Mouse (Mus musculus) spleen, postnatal 10 days (tissue): ENCODE measurements around the gene Gm28372.
"Not testable (repeated sequence)": the region's sequence is repeated elsewhere in the genome, so short reads cannot be mapped to it uniquely, and the experiment has no call there.

Source experiments
- DNase-seq, 2 experiments: peaks; one replicate each; pipeline ENCODE4 v3.0.0; 2021 to 2022; ENCODE audit warnings: low spot score in 2 of 2

Gm28372 gene

DNA sequence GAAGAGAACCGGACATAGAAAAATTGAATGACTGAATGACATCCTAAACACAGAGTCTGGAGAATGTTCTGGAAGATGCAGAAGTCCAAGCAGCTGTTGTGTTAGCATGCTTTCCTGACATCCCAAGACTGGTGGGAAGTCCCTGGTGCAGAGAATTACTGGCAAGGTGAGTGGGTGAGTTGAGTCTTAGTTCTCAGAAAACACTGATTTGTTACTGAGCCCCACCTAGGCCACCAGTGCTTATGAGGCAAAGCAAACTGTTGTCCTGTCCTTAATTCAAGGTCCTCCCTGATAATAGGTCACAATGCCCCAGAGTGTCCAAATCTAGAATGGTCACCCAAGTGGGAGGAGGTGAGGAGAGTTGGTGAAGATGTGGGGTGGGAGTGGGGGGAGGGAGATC, at the start of gene Gm28372, which contains the start of gene 1700020A23Rik:
Gene Gm28372, plus strand, starts transcription at position 301 of the 400 bp plus-strand sequence.
Gene 1700020A23Rik, plus strand, starts transcription at position 321 of the 400 bp plus-strand sequence.
- no peak for DNase-seq

DNA sequence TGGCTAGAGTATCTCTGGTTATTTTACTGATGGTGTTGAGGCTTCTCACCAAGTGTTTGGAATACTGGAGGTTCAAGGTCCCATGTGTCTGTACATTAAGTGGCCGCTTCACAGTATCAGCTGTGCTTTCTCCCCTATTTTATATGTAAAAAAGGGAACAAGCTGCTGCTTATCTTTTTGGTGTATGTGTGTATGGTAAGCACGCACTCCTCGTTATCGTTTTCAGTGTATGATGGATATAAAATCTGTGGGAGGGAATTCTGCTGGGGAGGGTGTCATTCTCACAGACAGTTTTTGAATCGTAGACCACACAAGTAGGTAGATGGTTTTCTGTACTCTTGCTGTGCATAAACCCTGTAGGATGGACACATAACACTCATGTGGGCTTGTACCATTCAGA, 47.5 kb upstream of the Gm28372 start:
- DNase-seq = no peak

DNA sequence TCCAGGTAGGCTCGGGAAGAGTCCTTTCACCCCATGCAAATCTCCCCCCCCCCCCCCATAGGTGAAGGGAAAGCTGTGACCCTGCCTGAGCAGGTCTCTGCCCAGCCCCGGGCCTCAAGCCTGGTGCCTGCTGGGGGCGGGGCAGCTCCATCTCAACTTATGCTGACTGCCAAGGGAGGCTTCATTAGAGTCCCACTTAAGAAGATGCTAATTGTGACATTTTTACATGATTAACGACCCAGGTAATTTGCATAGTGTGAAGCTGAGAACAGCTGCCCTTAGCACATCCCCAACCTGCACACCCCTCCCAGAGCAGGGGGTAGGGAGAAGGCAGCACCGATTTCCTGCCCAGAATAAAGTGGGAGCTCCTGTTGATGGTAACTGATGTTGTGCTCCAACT, 46.2 kb upstream of the Gm28372 start:
- no peak for DNase-seq

DNA sequence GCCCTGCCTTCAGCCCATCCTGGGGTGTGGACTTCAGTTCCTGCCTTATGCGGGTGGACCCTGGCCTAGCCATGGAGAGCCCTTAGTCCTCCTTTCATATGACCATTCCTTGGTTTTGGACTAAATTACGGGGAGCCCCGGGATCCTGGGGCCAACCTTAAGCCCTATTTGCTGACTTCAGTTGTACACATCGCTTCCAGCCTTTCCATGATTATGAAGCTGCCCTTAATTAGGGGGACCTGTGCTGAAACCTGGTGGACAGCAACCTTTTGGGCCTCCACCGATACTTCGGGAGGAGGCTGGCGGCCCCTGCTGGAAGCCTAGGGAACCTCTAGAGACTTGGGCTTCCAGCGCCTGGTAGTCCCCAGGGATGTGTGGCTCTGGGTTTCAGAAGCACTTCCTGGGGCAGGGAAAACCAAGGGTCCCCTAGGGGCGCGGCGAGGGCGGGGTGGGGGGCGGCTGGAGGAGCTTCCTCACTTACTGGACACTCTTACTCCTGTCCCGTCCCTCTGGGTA, 42.5 kb upstream of the Gm28372 start:
- peak in 1 of 2 experiments; percentile 64 for DNase-seq

DNA sequence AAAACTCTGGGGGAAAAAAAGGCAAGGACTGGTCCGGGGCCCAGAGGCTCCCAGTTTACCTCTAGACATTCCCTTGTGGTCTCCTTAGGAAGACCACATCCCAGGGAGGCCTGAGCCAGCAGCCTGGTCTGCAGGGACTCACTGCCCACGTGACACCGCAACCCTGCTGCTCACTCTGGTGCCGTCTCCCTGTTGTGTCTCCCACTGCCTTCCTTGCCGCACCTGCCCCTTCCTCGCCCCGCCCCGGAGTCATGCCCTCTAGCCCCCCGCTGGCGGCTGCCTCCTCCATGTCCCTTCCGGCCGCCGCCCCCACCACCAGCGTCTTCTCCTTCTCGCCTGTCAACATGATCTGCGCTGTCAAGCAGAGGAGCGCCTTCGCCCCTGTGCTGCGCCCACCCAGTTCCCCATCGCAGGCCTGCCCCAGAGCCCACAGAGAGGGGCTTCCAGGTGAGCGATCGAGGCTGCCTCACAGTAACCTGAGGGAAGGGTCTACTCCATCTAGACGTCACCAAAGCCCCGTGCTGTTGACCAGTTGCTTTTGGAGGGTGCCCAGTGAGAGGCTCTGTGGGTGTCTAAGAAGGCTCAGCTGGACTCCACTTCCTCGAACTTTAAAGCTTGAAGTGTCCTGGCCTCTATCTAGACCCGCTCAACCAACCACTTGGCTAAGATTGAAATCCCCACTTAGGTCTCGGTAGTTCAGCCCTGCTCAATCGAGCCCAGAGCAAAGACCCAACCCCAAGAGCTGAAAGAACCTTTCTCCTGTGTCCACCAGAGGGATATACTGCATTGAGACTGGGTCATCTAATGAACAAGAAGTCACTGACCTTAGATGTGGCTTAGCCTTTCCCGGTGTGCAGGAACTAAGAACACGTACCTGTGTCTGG, 39.6 kb upstream of the Gm28372 start:
- no peak for DNase-seq

DNA sequence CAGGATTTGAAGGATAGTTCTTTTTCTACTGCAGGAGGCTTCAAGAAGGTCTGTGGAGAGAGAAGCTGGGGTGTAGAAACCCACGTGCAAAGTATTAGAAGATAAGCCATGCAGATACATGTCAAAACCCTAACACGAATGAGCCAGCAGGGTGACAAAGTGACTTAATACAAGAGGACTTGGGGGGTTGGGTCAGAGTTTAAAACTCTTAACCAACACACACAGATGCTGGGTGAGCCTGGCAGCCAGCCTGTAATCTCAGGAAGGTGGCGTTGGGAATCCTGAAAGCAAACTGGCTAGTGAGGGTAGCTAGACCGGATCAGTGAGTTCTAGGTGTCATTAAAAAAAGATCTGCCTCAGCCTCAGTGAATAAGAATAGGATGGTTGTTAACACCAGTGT, 37.7 kb upstream of the Gm28372 start:
- DNase-seq = no peak

DNA sequence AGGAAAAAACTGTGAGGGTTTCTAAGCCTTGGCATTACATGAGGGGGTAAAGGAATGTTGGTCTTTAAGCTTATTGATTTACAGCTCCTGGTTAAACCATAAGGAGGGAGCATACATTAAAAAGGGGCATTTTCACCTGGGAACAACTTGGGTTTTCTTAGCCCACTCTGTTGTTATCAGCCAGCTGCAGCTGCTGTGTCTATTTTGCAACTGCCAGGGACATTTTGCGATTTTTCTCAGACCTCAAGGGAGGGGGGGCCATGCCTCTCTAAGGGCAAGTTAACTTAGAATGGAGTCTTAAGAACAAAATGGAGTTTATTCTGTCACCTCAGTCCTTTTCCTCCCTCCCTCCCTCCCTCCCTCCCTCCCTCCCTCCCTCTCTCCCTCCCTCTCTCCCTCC, 32.0 kb upstream of the Gm28372 start:
- not testable (repeated sequence) for DNase-seq

DNA sequence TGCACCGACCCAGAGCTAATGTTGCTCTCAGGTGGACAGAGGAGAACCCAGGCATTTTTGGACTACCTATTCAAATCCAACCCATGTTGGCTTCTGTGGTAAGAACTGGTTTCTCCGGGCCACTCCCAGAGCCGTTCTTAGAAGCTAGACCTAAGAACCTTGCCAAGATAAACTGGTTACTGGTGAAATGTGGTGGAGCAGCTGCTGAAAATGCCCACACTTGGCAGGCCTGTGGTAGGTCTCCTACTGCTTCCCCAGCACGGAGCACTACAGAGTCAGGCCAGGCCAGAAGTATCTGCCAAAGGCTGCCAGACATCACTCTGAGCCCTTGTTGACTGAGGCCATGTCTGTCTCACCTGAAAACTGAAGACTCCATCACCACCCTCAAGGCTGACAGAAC, 30.1 kb upstream of the Gm28372 start:
- no peak for DNase-seq

DNA sequence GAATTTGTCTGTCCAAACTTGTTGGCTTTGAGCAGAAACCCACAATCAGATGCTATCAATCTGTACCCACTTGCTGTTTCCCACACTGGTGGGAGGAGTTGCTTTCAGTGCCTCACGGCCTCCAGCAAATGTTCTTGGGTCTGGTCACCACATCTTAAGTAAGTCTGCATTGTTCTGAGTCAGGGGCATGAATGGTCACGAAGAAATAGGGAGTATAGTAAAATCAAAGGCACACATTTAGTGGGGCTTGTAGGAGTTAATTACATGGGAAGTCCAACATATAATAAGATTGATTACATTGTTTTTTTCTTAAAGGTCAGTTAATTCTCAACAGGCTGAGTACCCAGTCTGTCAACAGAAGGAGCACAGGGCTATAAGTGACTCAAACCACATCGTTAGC, 21.8 kb upstream of the Gm28372 start:
- no peak for DNase-seq

DNA sequence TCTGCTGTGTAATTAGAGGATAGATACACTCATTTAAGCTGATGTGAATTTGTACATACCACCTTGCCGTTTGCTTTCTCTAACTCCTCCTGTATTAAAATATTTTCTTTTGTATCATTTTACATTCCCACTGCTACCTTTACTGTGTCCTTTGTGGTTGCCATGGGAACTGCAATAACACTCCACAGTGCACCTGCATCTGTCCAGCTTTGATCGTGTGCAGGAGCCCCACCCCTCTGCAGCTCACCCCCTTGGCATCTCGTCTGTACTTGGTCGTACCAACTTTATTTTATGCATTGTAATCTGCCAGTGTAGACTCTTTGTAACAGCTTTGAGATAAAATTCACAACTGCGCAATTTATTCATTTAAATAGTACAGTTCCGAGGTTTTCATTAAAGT, 21.1 kb upstream of the Gm28372 start:
- DNase-seq = no peak

DNA sequence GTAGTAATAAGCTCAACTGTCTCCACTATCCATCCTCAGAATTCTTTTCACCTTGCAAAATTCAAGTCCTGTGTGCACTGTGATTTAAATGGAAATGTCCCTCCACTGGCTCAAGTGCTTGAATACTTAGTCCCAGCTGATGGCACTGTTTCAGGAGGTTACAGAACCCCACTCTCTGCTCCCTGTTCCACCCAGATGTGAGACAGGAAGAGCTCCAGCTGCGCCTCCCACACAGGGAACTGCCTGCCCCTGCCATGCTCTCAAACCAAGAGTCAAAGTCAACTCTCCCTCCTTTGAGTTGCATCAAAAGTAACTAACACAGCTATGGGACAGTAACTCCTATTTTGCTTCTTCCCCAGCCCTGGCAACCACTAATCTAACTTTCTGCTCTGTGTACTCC, 18.8 kb upstream of the Gm28372 start:
- DNase-seq = no peak

DNA sequence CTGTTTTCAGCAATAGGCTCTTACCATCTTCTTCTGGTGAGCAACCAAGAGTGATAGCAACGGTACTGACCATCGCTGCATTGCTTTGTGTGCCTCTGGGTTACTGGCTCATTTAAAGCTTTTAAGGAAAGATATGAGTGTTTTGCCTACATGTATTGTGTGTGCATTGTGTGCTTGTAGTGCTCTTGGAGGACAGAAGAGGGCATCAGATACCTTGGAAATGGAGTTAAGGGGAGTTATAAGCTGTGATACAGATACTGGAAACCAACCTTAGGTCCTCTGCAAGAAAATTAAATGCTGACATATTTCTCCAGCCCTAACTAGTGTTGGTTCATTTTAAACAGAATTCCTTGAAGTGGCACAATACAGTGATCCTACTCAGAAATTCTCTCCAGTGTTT, 16.2 kb upstream of the Gm28372 start:
- no peak for DNase-seq

DNA sequence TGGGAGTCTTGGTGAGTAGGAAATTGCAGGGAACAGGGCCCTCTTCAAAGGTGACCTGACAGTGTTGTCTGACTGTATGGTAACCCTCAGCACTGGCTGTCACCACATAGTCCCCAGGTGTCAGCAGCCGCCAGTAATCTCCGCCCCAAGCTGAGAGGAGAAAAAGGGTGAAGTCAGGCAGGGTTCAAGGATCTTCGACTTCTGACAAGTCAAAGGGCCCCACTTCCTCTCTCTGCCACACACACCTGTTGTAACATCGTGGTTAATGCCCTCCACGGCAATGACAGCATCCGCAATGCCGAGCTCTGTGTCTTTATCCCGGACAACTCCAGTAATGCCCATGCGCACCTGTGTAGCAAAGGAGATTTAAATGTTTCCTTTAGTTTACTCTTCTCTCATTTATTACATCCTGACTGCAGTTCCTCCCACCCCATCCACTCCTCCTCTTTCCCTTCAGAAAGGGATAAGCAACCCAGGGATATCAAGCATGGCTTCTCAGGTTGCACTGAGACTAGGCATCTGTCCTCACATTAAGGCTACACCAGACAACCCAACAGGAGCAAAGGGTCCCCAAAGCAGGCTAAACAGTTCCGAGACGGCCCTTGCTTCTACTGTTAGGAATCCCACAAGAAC, 13.9 kb upstream of the Gm28372 start:
- no peak for DNase-seq

DNA sequence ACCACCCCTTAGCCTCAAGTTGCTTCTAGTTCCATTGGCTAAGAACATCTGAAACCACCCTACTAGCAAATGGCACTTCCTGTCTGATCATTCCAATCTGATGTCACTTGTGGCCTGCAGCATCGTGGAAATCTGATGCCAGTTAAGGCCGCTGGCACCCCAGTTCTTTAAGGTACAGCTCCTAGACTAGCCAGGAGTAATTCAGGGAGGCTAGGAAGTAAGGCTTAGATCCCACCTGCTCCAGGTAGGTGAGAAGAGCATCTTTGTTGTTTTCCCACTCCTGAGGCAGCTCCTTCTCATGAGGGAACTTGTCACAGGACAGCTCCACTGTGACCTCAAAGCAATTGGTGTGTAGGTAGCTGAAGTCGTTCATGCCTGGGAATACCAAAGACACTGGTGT, 12.2 kb upstream of the Gm28372 start:
- DNase-seq = no peak

DNA sequence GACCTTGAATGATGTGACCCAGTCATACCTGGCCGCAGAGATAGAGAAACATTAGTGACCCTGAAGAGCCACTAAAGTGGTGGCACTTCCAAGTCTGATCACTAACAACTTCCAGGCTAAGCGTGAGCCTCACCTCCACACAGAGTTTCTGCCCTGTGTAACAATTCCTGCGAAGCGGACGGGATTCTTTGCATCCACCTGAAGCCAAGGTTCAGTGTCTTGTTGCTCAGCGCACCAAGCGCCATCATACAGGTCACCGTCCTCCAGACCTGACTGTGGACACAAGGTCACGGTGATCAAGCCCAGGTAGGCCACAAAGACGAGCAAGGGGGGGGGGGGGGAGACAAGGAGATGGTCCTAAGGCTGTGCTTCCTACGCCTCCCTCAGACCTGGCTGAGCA, 9.3 kb upstream of the Gm28372 start:
- no peak for DNase-seq

DNA sequence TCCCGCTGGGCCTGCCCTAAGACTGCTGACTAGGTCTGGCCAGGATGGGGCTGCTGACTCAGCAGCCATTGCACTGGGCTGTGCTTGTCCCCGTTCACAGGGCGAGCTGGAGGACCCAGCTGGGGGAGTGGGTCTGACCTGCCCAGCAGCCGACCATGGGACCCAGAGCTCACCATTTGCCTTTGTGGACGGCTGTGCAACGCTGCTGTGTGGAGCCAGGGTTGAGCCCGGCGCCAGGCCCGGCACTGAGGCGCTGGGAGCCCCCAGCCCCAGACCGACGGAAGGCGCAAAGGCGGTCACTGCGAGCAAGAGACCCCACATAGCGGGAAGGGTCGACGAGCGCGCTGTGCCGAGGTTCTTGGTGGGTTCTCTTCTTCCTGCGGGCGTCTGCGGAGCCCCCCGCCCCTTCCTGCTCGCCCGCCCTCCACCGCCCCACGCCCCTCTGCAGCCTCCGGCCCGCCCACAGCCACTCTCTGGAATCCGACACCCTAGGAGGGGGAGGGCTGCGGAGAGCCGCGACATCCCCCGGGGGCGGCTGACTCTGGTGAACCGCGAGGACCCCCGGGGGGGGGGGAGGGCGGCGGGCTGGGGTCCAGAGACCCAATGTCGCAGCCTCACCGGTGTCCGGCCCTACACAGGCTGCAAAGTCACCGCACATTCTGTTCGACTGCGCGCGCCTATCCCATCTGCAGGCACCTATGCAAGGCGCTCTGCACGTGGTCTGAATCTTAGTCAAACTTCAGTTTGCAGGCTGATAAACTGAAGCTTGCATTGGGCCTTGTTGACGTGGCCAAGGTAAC, 7.7 kb upstream of the Gm28372 start, which contains the start of gene Cpxm1:
Gene Cpxm1, minus strand, starts transcription at position 389 of the 800 bp plus-strand sequence.
- DNase-seq = no peak

DNA sequence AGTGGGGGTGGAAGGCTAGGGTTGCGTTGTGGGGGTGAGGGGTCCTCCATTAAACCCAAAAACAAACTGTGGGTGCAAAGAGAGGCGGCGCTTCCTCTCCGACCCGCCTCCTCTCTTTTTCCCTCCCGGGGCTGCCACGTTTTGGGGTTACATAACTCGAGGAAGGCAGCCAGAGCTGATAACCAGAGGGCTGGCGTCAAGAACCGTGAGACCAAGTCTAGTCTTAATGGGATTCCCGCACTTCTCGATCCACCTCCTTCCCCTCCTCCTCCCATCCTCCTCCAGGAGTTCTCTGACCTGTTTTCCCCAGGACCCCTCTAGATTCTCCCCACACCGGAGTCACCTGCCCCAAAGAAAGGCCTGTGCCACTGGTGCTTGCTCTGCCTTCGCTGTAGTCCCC, 6.9 kb upstream of the Gm28372 start:
- no peak for DNase-seq

DNA sequence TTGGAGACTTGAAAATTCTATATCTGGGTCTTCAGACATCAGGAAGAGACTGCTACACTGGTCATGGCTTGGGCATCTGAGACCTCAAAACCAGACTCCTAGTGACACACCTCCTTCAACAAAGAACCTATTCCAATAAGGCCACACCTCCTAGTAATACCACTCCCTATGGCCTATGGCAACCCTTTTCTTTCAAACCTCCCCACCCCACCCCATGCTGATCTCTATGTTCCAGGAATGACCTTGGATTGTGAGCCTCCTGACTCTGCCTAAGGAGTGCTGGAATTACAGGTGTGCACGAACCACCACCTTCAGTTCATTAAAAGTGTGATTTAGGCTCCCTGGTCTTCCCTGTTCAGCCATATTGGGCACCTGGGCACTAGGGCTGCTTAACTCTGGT, 5.0 kb upstream of the Gm28372 start:
- no peak for DNase-seq

DNA sequence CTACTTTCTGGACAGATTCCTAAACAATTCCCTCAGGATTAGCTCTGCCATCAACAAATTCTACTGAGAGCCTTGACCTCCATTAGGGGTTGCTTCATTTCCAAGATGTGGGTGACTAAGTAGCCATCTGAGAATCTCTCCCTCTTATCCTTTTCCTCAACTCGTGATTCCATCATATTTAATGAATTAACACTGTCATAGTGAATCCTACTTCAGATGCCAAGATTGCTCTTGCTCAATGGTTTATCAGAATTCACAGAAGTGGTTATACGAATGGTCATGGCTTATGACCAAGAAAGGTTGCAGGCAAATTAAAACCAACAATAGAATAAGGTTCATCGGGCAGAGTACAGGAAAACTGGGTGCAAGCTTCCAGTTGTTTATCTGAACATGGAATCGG, 3.1 kb upstream of the Gm28372 start:
- DNase-seq = no peak

DNA sequence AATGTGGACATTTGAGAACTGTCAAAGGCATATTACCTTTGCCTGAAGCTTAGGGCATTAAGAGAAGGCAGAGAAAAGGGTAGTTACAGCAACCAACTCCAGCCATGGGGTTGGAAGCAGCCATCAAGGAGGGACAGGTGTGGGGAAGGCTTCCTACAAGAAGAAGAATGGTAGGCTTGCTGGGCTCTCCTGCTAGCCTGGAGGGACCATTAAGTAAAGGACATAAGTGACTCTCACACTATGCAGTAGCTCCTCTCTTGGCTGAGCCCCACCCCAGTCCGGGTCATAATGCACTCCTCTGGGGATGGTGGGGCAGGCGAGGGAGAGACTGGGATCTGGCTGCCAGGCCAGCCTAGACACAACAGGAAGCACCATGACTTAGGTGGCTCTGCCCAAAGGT, 1.1 kb downstream of the Gm28372 start, which contains the start of gene Tmem239:
Gene Tmem239, plus strand, starts transcription at position 301 of the 400 bp plus-strand sequence.
- DNase-seq = no peak

DNA sequence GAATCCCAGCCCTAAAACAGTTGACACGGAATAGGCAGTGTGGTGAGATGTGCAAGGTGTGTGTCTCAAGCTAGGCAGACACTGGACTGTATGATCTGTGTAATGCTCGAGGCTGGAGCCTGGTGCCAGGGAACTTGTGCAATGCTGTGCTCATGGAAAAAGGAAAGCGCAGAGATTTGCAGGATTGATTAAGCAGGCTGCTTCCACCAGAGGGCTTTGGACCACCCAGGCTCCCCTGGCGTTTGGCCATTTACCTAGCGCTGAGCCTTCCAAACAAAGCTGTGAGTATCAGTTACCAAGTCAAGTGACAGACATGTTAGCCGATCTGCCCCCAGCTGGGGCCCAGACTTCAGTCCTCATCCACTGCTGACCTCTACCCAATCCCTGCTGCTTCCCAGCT, 3.2 kb downstream of the Gm28372 start:
- no peak for DNase-seq
